Mouse (Mus musculus) cerebellum, adult 18-20 months (tissue): ENCODE data around the gene Gm20388.
"Not testable (repeated sequence)": the region's sequence is repeated elsewhere in the genome, so short reads cannot be mapped to it uniquely, and the experiment has no call there.

Experiments
- DNase-seq, 2 experiments: peaks; one replicate each; pipeline ENCODE4 v3.0.0; 2021

Gm20388 gene

GRCm38 (mm10) chr8:123514781-123515539 lies 3604.3 kb downstream of the Gm20388 start, which contains the start of gene Dbndd1:
Gene Dbndd1, minus strand, starts transcription at chr8:123515463.
- DNase-seq = peak; percentile 51 to 64

GRCm38 (mm10) chr8:123515540-123515897 lies 3604.9 kb downstream of the Gm20388 start:
- no peak for DNase-seq

- no peak for DNase-seq
Measured at GRCm38 (mm10) chr8:123516596-123516995, 3606.0 kb downstream of the Gm20388 start.

- DNase-seq = no peak
Measured at GRCm38 (mm10) chr8:123518172-123518571, 3607.5 kb downstream of the Gm20388 start.

GRCm38 (mm10) chr8:123518667-123519066 lies 3608.0 kb downstream of the Gm20388 start, which contains the start of gene Gas8:
Gene Gas8, plus strand, starts transcription at chr8:123518834.
- DNase-seq = peak; percentile 85 to 91

GRCm38 (mm10) chr8:123520048-123520447 lies 3609.4 kb downstream of the Gm20388 start:
- not testable (repeated sequence) for DNase-seq

GRCm38 (mm10) chr8:123527720-123528489 lies 3617.3 kb downstream of the Gm20388 start:
- no peak for DNase-seq

- no peak for DNase-seq
Measured at GRCm38 (mm10) chr8:123536242-123536989, 3625.8 kb downstream of the Gm20388 start.

GRCm38 (mm10) chr8:123536990-123537380 lies 3626.3 kb downstream of the Gm20388 start:
- DNase-seq = no peak

GRCm38 (mm10) chr8:123537641-123538040 lies 3627.0 kb downstream of the Gm20388 start:
- peak in 1 of 2 experiments; percentile 39 for DNase-seq

- DNase-seq = not testable (repeated sequence)
Measured at GRCm38 (mm10) chr8:123564221-123564620, 3653.6 kb downstream of the Gm20388 start.

GRCm38 (mm10) chr8:123575386-123575785 lies 3664.7 kb downstream of the Gm20388 start:
- DNase-seq = peak; percentile 1 to 11

- peak in 1 of 2 experiments; percentile 4 for DNase-seq
Measured at GRCm38 (mm10) chr8:123600666-123601172, 3690.1 kb downstream of the Gm20388 start.

- not testable (repeated sequence) for DNase-seq
Measured at GRCm38 (mm10) chr8:123601457-123601856, 3690.8 kb downstream of the Gm20388 start.

GRCm38 (mm10) chr8:123612652-123613051 lies 3702.0 kb downstream of the Gm20388 start:
- not testable (repeated sequence) for DNase-seq

- DNase-seq = not testable (repeated sequence)
Measured at GRCm38 (mm10) chr8:123623523-123623922, 3712.9 kb downstream of the Gm20388 start.

GRCm38 (mm10) chr8:123624274-123624673 lies 3713.6 kb downstream of the Gm20388 start:
- no peak for DNase-seq

GRCm38 (mm10) chr8:123624702-123625101 lies 3714.1 kb downstream of the Gm20388 start:
- no peak for DNase-seq

- no peak for DNase-seq
Measured at GRCm38 (mm10) chr8:123625717-123626116, 3715.1 kb downstream of the Gm20388 start.

- DNase-seq = no peak
Measured at GRCm38 (mm10) chr8:123627410-123628147, 3716.9 kb downstream of the Gm20388 start.

- peak; percentile 70 to 75 for DNase-seq
Measured at GRCm38 (mm10) chr8:123628253-123628967, 3717.8 kb downstream of the Gm20388 start.
